Mouse (Mus musculus): Measurements from ENCODE around the gene Uqcrh. TPM values are rescaled to one million over a fixed set of nuclear protein-coding genes. Genes with fewer than 3 reads are reported as not detected.

Gene Uqcrh
- total RNA-seq, 2 experiments from 2014 or later, result 347 to 465 TPM

DNA sequence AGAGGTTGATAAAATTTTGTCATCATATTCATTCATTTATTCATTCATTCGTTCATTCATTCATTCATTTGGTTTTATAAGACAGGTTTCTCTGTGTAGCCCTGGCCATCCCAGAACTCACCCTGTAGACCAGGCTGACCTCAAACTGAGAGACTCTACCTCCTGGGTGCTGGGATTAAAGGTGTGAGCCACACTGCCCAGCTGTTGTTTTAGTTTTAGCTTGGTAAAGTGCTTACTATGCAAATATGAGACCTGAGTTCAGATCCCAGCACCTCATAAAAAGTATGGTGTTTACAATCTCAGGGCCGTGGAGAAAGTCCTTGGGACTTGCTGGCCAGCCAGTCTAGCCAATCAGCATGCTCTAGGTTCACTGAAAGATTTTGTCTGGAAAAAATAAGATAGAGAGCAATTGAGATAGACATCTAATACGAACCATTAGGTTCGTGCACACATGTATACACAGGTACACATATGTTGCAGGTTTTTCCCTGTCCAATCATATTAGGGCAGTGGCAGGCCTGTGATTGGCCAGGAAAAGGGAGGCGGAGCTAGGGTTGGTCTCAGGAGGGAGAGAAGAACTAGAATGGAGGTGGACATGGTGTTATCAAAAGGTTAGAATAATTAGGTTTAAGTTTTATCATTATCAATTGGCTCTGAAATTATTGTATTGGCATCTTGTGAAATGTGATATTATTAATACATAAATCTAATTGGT, 15.7 kb downstream of the Uqcrh start:
- no peak for ATAC-seq (ENCODE audit: poor library complexity, severe bottlenecking)

DNA sequence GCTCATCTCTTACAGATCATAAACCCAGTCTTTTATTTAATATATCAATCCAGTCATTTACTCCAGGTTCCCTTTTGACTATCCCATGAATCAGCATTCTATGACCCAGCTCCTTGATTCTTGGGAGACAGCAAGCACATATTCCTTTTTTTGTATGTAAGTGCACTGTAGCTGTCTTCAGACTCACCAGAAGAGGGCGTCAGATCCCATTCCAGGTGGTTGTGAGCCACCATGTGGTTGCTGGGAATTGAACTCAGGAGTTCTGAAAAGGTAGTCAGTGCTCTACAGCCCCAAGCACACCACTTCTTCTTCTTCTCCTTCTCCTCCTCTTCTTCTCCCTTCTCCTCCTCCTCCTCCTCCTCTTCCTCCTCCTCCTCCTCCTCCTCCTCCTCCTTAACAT, 17.3 kb downstream of the Uqcrh start:
- no peak for ATAC-seq (ENCODE audit: poor library complexity, severe bottlenecking)

DNA sequence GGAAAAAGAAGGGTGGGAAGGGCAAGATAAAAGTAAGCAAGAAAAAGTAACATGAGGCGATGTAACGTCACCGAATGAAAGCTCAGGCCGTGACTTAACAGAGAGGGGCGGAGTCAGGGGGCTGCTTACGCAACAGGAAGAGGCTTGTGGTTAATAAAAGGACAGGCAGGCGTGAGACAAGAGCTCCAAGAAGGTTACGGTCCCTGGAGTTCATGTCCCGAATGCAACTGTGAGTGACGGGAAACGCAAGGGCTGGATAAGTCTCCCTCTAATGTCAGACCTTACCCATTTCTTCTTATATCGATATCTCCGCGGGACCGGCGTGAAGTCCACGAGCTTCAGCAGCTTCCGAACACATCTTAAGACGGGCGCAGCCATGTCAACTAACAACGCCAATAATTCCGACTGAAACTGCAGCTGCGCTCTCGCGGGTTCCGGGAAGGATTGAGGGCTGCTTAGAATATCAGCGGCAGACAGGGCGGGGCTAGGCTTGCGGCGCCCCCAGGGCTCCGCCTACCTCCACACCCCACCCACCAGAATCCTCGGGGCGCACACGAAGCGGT, 21.4 kb downstream of the Uqcrh start, which contains the start of gene Nsun4:
TSS of gene Nsun4 (minus strand) at position 478 of the 563 bp plus-strand sequence.
- ATAC-seq (ENCODE audit: poor library complexity, severe bottlenecking), result peak; percentile 92

GRCm38 (mm10) chr4:116052526-116053293, 22.2 kb downstream of the Uqcrh start:
- peak; percentile 27 for ATAC-seq (ENCODE audit: poor library complexity, severe bottlenecking)

GRCm38 (mm10) chr4:116049211-116049610, 25.7 kb downstream of the Uqcrh start:
- no peak for ATAC-seq (ENCODE audit: poor library complexity, severe bottlenecking)

DNA sequence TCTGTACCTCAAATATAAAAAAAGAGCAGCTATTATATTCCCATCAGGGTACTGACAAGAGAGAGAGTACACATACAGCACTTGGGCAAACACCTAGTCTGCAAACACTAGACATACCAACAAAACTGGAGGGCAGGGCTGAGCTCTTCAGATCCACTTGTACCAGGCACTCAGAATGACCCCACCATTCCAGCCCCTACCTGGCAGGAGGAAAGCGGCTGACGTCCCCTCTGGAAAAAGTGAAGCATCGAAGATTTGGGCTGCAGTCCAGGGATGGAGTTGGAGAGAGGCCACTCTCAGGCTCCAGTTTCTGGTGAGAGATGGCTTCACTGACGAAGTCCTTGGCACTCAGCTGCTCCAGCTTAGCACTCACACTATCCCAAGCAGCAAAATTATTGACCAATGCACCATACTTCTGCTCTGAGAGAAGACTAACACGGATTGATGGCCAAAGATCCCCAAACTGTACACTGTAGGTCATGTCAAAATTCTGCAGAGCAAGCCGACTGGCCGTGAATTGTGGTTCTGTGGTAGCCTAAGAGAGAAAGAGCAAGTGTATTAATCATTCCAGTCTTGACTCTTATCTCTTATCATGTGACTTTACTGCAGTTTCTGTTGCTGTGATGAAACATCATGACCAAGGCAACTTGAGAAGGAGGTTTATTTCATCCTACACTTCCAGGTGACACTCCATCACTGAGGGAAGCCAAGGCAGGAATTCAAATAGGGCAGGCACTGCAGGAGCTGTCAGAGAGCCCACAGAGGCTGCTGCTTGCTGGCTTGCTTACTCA, 26.5 kb downstream of the Uqcrh start:
- no peak for ATAC-seq (ENCODE audit: poor library complexity, severe bottlenecking)

DNA sequence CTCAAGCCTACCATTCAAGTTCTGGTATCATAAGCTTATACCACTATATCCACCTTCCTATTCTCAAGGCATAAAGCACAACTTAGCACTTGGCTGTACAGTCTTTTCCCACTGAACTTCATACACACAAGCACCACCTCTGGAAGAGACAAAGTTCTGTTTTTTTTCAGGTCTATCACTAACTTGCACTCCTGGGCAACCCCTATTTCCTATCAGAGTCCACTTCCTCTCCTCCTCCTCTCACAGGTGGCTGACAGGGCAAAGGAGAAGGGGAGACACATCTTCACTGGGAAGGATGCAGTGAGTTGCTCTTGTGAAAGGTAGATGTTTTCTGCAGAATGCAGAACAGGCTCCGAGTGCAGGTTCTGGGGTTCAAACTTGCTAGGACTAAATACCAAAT, 27.2 kb downstream of the Uqcrh start:
- ATAC-seq (ENCODE audit: poor library complexity, severe bottlenecking), result no peak

- ATAC-seq (ENCODE audit: poor library complexity, severe bottlenecking), result no peak
These were observed 28.3 kb downstream of the Uqcrh start for GRCm38 (mm10) chr4:116046604-116047003.

GRCm38 (mm10) chr4:116042186-116042585, 32.7 kb downstream of the Uqcrh start:
- peak; percentile 91 for ATAC-seq (ENCODE audit: poor library complexity, severe bottlenecking)

DNA sequence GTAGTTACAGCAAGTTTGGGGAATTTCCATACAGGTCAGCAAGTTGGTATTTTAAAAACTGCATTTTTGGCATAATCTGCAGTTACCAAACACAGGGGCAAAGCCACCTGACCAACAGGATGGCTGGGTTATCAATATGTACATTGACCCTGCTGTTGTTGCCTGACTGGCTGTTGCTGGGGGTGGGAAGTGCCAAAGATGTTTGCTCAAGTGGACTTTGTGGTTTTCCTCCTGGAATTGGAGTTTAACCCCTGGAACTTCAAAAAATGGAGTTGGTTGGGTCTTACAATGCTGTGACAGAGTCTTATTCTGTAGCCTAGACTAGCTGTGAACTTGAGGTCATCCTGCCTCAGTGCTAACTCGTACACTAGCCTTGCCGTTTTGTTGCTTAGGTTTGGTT, 34.4 kb downstream of the Uqcrh start:
- ATAC-seq (ENCODE audit: poor library complexity, severe bottlenecking), result no peak

GRCm38 (mm10) chr4:116033374-116033773, 41.5 kb downstream of the Uqcrh start:
- no peak for ATAC-seq (ENCODE audit: poor library complexity, severe bottlenecking)

- ATAC-seq (ENCODE audit: poor library complexity, severe bottlenecking), result peak; percentile 94
These were observed 42.0 kb downstream of the Uqcrh start for GRCm38 (mm10) chr4:116032906-116033305.

GRCm38 (mm10) chr4:116017902-116018746, 56.7 kb downstream of the Uqcrh start, which contains the start of gene Faah:
Gene Faah, minus strand, starts transcription at chr4:116017926.
- 0 out of 2 replicates have a peak, but pooled peaks have one; percentile 2 for ATAC-seq (ENCODE audit: poor library complexity, severe bottlenecking)

GRCm38 (mm10) chr4:116017300-116017901, 57.5 kb downstream of the Uqcrh start:
- ATAC-seq (ENCODE audit: poor library complexity, severe bottlenecking), result peak; percentile 74

Other genes with a start within 250 kb of the Uqcrh start
- gene Mob3c, start 247.0 kb downstream of the Uqcrh start, total RNA-seq (2015), result 6.2 and 8.3 TPM in 2 replicates
- gene Mob3c, start 247.0 kb downstream of the Uqcrh start, total RNA-seq (2017), result 9.6 and 10.2 TPM in 2 replicates
- 45.8 and 48.6 TPM in 2 replicates for gene Mknk1, start 235.9 kb downstream of the Uqcrh start, total RNA-seq (2015)
- 103 and 116 TPM in 2 replicates for gene Mknk1, start 235.9 kb downstream of the Uqcrh start, total RNA-seq (2017)
- gene Kncn, start 190.7 kb downstream of the Uqcrh start, total RNA-seq (2015), result not detected in 2 replicates
- not detected in 2 replicates for gene Kncn, start 190.7 kb downstream of the Uqcrh start, total RNA-seq (2017)
- not detected in 2 replicates for gene 6430628N08Rik, start 184.4 kb downstream of the Uqcrh start, total RNA-seq (2015)
- not detected in 2 replicates for gene 6430628N08Rik, start 184.4 kb downstream of the Uqcrh start, total RNA-seq (2017)
- not detected in 2 replicates for gene Dmbx1, start 135.1 kb downstream of the Uqcrh start, total RNA-seq (2015)
- not detected in 2 replicates for gene Dmbx1, start 135.1 kb downstream of the Uqcrh start, total RNA-seq (2017)
- 0.71 and 1.8 TPM in 2 replicates for gene Faah, start 57.1 kb downstream of the Uqcrh start, total RNA-seq (2015)
- gene Faah, start 57.1 kb downstream of the Uqcrh start, total RNA-seq (2017), result 1.3 and 2.2 TPM in 2 replicates
- gene Nsun4, start 21.2 kb downstream of the Uqcrh start, total RNA-seq (2015), result 9.6 and 10.4 TPM in 2 replicates
- 7.9 and 14.0 TPM in 2 replicates for gene Nsun4, start 21.2 kb downstream of the Uqcrh start, total RNA-seq (2017)
- gene Lrrc41, start 198 bp upstream of the Uqcrh start, total RNA-seq (2015), result 14.3 and 15.1 TPM in 2 replicates
- 9.9 and 16.3 TPM in 2 replicates for gene Lrrc41, start 198 bp upstream of the Uqcrh start, total RNA-seq (2017)
- gene Rad54l, start 48.6 kb upstream of the Uqcrh start, total RNA-seq (2015), result 16.6 and 18.7 TPM in 2 replicates
- gene Rad54l, start 48.6 kb upstream of the Uqcrh start, total RNA-seq (2017), result 15.4 and 19.1 TPM in 2 replicates
- 3.3 and 6.7 TPM in 2 replicates for gene Pomgnt1, start 48.8 kb upstream of the Uqcrh start, total RNA-seq (2015)
- 7.3 and 9.3 TPM in 2 replicates for gene Pomgnt1, start 48.8 kb upstream of the Uqcrh start, total RNA-seq (2017)
- not detected in 2 replicates for gene Lurap1, start 76.3 kb upstream of the Uqcrh start, total RNA-seq (2015)
- not detected in 2 replicates for gene Lurap1, start 76.3 kb upstream of the Uqcrh start, total RNA-seq (2017)
- not detected in 2 replicates for gene Tspan1, start 92.5 kb upstream of the Uqcrh start, total RNA-seq (2015)
- gene Tspan1, start 92.5 kb upstream of the Uqcrh start, total RNA-seq (2017), result not detected in 2 replicates
- not detected in 2 replicates for gene 1700042G07Rik, start 98.3 kb upstream of the Uqcrh start, total RNA-seq (2015)
- not detected in 2 replicates for gene 1700042G07Rik, start 98.3 kb upstream of the Uqcrh start, total RNA-seq (2017)
- not detected in 2 replicates for gene Gm49337, start 98.3 kb upstream of the Uqcrh start, total RNA-seq (2015)
- 0.48 TPM in 1 of 2 replicates, not detected in the other for gene Gm49337, start 98.3 kb upstream of the Uqcrh start, total RNA-seq (2017)
- 0.31 and 0.41 TPM in 2 replicates for gene Pik3r3, start 146.5 kb upstream of the Uqcrh start, total RNA-seq (2015)
- gene Pik3r3, start 146.5 kb upstream of the Uqcrh start, total RNA-seq (2017), result 0.24 and 1.1 TPM in 2 replicates